Mouse (Mus musculus) E14TG2a.4 (cell line): ENCODE results near the gene Dmkn.

Experiments used
- CTCF ChIP-seq: conservative IDR thresholded peaks from 2 replicates; pipeline ENCODE4 v1.5.1; 2014; ENCODE audit warnings: low read length
- NANOG ChIP-seq: IDR thresholded peaks from 2 replicates; pipeline ENCODE4 v1.6.1; 2014; ENCODE audit warnings: borderline replicate concordance, low read length, mixed read lengths
- POU5F1 ChIP-seq: IDR thresholded peaks from 2 replicates; pipeline ENCODE4 v1.6.1; 2014; ENCODE audit warnings: low read length, borderline replicate concordance

- TF ChIP-seq CTCF (no peak), NANOG (no peak), POU5F1 (no peak)
Measured at GRCm38 (mm10) chr7:30769236-30769635, 5.7 kb downstream of the Dmkn start.
